Mouse (Mus musculus) cerebellum, postnatal 36 days (tissue): Measurements from ENCODE around the gene Mrpl2.

Experiments
- DNase-seq, 2 experiments: peaks; one replicate each; pipeline ENCODE4 v3.0.0; 2021 to 2022; ENCODE audit warnings: mixed read lengths in 2 of 2

Mrpl2 gene

GRCm38 (mm10) chr17:46628471-46628790 is 17.6 kb upstream of the Mrpl2 start:
- DNase-seq: peak; percentile 51 to 54

DNA sequence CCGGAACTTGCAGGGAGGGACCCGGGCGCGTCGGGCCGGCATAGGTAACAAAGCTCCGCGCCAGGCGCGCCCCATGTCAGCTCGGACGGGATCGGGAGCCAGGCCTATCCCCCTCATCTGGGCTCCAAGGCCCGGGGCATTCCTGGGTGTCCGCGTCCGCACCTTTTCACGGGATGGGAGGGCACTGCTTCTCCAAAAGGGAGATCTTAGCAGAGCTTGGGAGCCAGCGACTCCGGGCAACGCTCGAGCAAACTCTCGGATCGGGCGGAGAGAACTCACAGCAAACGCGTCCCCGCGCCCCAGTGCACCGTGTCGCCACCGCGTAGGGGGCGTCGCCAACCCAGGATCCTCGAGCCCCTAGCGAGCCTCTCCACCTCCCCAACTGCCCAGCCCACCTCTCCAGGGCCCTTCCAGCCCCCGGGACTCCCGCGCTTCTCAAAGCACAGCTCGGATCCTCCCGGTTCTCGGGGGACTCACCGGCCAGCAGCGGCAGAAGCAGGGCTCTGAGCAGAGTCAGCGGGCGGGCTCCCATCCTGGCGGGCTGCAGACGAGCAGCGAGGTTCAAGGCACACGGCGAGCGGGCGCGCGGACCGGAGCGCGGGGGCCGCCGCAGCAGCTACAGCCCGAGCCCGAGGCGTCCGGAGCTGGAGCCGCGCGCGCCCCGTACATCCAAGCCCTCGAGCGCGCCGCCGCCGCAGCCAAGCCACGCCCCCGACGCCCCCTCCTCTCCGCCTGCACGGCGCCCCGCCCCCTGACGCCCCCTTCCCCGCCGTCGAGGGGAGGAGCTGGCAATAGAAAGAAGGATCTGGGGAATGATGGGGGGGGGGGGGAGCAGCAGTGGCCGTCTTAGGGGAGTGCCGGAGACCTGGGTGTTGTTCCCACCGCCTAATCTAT is 17.0 kb upstream of the Mrpl2 start, which contains the start of gene Ptk7:
Gene Ptk7 (minus strand): TSS at position 714 of the 894 bp plus-strand sequence.
- peak; percentile 42 to 63 for DNase-seq

DNA sequence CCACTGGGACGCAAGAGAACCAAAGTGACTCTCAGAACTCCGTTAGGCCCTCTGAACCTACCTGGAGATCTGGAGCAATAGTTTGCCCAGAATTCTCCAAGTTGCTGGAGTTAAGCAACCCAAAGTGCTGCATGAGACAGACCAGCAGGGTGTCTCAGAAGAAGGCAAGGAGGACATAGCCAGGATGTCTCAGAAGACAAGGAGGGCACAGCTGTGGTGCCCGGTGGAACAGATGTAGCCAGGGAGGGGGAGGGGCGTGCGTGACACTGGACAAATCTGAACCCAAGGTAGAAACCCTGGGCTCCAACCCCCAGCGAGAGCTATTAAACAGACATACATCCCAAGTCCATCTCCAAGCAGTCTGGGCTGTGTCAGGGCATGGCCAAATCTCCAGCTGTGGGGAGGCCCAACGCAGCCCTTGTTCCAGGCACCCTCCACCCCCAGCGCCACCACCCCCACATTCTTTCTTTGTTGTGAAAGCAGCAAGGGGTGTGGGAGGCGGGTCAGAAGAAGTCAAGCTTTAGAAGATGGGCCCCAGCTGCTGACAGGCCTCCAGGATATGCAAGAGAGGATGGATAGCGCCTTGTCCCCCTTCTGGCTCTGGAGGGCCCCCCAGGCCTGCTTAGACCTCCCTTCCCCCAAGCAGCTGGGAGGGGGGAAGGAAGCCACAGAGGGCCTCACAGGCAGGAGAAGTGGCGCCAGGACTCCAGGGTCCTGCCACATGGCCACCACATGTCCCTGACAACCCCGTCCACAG is 16.2 kb upstream of the Mrpl2 start:
- DNase-seq: no peak

GRCm38 (mm10) chr17:46636831-46637523 is 9.1 kb upstream of the Mrpl2 start:
- DNase-seq: peak; percentile 63 to 78

DNA sequence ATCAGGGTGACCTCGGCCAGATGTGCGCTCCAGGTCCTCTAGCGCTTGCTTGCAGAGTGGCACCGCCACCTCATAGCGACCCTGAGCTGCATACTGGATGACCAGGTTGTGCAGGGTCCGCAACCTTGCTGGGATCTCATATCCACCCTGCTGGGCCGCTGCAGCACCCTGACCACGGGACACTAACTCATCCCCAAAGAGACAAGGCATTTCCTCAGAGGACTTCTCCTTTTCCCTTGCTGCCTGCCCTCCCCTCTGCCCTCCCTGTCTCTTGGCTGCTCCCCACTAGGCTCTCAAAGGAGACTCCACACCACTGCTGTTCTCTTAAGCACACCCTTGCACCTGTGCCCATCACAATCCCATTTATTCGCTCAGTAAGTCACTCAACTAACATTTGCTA is 6.1 kb upstream of the Mrpl2 start:
- DNase-seq: no peak

DNA sequence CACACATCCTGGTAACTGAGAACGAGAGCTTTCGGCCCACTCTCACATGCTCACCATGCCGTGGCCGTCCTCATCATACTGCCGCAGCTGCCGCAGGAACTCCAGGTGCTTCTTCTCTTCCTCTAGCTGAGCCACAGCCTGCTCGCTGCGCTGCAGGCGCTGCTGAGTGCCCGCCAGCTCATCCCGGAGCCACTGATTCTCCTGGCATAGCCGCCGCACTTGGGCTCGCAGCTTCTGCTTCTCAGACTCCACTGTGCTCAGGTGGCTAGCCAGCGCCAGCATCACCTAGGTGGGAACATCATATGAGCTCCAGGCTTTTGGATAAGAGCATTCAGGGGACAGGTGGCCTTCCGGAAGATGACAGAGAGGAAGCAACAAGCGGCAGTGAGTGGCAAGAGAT is 4.0 kb upstream of the Mrpl2 start:
- no peak for DNase-seq

DNA sequence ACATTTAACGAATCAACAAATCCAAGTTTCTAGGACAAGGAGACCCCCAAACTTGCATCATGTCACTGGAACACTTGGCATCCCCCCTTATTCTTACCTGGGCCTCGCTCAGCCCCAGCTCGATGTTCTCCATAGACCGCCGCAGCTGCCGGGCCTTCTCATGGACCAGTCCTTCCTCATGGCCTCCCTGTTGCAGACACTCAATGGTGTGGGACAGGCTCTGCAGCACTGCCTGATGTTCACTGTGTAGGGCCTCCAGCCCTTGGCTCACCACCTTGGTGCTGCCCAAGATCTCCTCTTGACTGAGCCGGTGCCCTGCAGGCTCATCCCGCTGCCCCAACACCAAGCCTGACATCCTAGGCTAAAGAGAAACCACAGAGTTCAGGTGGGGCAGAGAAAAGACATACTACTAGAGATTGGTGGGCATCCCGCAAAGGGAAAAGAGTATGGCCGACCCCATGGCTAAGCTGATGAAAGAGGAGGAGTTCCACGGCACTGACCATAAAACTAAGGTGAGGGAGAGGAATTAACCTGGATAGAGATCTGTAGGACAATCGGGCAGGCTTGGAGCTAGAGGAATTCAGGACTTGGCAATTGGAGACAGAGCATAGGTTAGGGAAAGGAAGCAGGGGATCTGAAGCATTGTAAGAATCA is 1.8 kb upstream of the Mrpl2 start:
- DNase-seq: no peak

- DNase-seq: peak; percentile 53 to 65
Observed at GRCm38 (mm10) chr17:46644916-46645475, 1.0 kb upstream of the Mrpl2 start.

DNA sequence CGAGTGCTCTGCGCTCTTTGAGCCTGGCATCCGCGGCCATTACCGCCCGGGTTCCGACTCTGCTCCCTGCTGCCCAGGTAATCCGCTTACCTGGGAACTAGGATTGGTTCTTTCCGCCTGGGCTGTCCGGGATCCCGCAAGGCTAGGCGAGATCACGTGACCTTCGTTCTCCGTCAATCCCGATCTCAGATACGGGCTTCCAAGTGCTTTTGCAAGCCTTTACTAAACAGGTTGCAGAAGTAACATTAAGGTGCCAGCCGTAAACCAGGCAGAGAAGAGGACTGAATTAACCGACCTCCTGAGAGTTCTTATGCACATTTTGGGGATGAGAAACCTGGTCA is 263 bp downstream of the Mrpl2 start:
- DNase-seq: no peak

DNA sequence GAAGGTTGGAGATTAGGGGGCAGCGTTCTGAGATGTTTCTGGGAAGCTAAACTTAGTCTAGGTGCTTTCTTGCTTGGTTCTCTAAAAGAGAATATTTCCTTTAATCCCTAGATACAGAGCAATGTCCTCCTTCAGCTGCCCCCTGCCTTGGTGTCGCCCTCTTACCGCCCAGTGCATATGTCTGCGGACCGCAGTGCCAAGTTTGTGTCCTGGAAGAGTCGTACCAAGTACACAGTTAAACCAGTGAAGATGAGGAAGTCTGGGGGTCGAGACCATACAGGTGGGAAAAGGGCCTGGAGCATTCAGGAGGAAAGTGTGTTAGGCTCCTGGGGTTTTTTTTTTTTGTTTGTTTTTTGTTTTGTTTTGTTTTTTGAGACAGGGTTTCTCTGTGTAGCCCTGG is 1.2 kb downstream of the Mrpl2 start:
- no peak for DNase-seq

DNA sequence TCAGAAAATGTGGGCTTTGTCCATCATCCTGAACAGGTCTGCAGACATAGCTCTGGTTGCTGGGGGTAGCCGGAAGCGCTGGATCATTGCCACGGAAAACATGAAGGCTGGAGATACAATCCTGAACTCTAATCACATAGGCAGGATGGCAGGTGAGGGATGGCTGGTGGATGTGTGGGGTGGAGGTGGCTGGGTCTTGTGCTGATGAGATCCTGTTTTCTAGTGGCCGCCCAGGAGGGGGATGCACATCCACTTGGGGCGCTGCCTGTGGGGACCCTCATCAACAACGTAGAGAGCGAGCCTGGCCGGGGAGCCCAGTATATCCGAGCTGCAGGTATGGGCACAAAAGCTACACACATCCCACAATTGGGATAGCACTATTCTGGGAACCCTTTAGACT is 2.4 kb downstream of the Mrpl2 start:
- no peak for DNase-seq

DNA sequence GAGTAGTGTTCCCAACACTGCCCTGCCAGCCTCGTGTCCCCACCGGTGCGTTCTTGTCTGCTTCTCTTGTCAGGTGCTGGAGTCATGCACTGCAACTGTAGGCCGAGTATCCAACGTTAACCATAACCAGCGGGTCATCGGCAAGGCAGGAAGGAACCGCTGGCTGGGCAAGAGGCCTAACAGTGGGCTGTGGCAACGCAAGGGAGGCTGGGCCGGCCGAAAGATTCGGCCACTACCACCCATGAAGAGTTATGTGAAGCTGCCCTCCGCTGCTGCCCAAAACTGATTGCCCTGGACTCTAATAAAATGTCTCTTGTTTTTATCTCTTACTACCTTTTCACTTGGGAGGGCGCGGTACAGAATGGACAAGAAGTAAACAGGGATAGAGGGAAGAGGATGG is 3.8 kb downstream of the Mrpl2 start:
- DNase-seq: no peak

DNA sequence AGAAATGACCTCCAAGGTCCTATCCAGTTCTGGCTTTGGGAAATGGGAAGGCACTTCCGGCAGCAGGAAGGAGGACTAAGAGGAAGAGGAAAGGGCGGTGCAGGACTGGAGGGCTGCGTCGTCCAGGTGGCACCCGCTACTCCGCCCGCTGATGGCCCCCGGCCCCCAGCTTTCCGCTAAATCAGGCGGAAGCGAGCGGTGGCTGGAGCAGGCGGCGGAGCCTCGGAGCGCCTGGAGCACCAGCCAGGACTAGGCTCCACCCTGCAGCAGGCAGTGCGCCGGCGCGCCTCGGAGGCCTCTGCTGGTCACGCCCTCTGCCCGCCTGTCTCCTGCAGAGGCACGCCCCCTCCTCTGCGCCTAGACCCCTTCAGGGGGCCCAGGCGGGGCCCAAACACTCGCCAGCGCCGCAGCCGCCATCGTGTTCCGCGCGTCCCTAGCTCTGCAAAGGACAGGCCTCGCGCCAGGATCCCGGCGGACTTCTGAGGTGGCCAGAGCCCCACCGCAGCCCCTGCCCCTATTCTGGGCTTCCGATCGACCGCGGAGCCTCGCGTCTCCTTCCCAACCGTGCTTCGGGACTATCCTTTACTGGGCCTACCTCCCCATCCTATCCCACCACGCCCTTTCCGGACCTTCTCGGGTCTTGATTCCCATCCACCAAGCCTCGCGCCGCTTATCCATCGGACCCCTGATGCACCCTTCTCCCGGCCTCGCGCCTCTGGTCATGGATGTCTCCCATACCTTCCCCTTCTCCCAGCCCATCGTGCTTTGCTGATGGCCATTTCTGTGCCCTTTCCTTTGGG is 4.4 kb downstream of the Mrpl2 start, which contains the start of gene Cul7:
Gene Cul7 (plus strand): TSS at position 106 of the 800 bp plus-strand sequence.
- peak; percentile 84 to 90 for DNase-seq

- no peak for DNase-seq
Observed at GRCm38 (mm10) chr17:46651292-46651691, 5.3 kb downstream of the Mrpl2 start.

DNA sequence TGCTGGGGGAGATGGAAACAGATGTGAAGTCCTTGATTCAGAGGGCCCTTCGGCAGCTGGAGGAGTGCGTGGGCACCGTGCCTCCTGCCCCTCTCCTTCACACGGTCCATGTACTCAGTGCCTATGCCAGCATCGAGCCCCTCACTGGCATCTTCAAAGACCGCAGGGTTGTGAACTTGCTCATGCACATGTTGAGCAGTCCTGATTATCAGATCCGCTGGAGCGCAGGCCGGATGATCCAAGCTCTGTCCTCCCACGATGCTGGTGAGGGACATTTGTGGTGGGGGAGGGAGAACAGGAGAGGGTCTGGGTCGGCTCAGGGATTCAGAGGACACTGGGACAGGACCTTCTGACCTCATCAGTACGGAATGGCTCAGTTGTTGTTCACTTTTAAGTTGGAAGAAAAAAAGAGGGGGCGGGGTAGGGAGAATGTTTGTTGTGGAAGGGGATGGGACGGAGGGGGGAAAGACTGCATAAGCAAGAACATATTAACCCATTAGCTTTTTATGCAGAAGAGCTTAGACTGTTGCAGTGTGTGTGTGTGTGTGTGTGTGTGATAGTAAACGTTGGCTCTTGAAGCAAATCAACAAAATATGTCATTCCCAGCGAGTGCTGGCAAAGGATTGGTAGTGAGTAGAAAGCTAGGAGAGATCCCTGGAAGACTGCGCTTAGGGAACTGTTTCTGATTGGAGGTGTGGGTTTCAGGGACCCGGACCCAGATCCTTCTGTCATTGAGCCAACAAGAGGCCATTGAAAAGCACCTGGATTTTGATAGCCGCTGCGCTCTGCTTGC is 5.9 kb downstream of the Mrpl2 start:
- DNase-seq: no peak

DNA sequence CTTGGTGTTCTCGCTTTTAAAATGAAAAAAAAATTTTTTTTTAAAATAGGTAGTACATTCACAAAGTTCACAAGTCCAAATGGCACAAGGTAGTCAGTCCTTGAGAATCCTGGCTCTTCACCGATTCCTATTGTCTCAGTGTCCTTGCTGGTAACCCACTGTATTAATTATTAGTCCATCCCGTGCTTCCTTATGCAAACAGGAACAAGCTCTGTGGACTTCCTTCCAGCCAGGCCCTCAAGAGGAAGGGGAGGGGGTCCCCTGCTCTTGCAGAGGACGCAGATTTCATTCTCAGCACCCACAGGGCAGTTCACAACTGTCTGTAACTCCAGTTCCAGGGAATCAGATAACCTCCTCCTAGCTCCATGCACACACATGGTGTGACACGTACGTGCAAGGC is 10.0 kb downstream of the Mrpl2 start:
- no peak for DNase-seq

GRCm38 (mm10) chr17:46661351-46661750 is 15.3 kb downstream of the Mrpl2 start:
- DNase-seq: peak; percentile 74 to 76

GRCm38 (mm10) chr17:46661981-46662380 is 16.0 kb downstream of the Mrpl2 start:
- DNase-seq: peak; percentile 69 to 73

DNA sequence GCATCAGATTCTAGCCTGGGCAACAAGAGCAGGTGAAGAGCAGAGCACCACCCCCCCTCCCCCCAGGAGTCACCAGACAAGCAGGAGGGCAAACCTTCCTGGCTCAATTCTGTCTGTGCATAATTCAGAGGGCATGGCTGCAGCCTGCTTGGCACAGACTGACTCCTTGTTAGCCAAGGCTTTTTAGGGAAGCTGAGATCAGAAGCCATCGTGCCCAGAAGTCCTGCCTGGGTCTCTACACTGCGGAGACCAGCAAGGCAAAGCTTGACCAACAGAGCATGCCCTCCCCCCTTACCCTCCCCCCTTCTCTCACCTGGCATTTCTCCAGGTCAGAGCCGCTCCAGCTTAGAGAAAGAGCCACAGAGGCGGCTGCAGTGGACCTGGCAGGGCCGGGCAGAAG is 16.7 kb downstream of the Mrpl2 start:
- DNase-seq: peak; percentile 72 to 74

DNA sequence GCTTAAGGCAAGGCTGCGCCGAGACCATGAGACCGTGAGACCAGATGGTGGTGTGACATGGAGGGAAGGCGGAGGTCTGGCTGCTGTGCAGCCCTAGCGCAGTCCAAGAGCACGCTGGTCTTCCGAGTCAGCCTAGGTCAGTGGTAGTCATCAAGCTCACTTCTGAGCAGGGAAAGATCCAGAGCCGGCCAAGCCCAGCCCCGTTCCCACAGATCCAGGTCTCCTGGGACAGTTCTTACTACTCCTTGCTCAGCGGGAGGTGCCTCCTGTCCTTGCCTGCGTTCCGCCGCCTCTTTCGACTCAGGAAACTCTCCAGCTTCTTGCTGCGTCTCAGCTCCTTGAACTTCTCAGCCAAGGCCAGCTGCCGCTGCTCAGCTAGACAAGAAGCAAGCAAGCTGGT is 21.7 kb downstream of the Mrpl2 start:
- DNase-seq: no peak

GRCm38 (mm10) chr17:46669911-46670310 is 23.9 kb downstream of the Mrpl2 start:
- DNase-seq: no peak
